Mouse (Mus musculus) liver, adult (tissue): ENCODE results near the gene Gabrr2.

Experiments used
- GATA4 ChIP-seq: IDR thresholded peaks from 2 replicates; pipeline ENCODE4 v1.6.1; 2014; ENCODE audit warnings: mild to moderate bottlenecking, low read length; ENCODE audit not compliant: insufficient replicate concordance

Gabrr2 gene

GRCm38 (mm10) chr4:33061158-33061557 is 1.6 kb upstream of the Gabrr2 start:
- TF ChIP-seq GATA4: no peak

GRCm38 (mm10) chr4:33064986-33065385 is 2.2 kb downstream of the Gabrr2 start:
- TF ChIP-seq GATA4: no peak

GRCm38 (mm10) chr4:33066223-33066960 is 3.6 kb downstream of the Gabrr2 start:
- no peak for TF ChIP-seq GATA4

DNA sequence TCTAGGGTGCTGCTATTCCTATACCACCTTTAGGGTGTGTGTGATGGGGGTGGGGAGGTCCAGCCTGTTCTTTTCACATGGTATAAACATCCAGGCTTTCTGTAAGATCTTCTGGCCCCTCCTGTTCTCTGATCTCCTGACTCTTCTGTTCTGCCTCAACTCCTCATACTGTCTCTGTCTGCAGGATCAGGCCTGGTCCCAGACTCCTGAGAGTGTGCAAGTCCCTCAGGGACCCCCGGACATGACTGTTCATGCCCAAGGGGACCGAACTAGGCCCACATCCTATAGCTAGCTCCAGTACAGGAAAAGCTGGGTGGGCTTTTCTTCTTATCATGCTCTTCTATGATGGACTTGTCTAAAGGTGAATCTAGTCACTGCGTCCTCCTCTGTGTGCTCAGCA is 4.5 kb downstream of the Gabrr2 start:
- no peak for TF ChIP-seq GATA4

DNA sequence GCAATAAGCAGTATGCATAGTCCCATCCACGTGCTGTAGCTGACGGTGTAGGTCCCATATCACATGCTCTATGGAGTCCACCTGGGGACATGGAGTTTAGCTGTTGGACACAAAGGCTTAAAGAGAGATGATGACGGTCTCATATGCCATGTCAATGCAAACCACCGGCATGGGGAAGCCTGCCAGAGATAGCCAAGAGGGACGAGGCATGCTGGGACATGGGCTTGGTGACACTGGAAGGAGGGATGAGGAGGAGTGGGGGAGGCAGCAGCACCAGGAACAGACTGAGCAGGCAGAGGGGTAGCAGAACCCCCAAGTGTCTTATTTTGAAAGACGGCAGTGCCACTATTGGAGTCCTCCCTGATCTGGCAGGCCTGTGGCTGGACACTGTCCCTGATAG is 5.0 kb downstream of the Gabrr2 start:
- no peak for TF ChIP-seq GATA4

GRCm38 (mm10) chr4:33068894-33069293 is 6.1 kb downstream of the Gabrr2 start:
- no peak for TF ChIP-seq GATA4

DNA sequence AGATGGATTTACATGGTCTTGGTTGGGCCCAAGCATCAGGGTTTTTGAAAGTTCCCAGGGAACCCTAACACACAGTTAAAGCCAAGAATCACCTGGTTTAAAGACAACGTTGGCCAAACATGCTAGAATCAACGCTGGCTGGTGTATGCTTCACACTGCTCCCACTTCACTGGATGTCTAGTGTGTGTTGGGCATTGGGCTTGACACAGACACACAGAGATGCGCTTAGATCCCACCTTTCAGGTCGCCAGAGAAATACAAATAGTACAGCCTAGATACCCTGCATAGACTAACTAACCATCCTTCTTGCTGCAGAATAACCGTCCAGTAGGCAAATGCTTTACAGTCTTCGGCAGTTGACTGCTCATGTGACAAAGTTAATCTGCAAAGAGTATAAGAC is 7.5 kb downstream of the Gabrr2 start:
- TF ChIP-seq GATA4: no peak

DNA sequence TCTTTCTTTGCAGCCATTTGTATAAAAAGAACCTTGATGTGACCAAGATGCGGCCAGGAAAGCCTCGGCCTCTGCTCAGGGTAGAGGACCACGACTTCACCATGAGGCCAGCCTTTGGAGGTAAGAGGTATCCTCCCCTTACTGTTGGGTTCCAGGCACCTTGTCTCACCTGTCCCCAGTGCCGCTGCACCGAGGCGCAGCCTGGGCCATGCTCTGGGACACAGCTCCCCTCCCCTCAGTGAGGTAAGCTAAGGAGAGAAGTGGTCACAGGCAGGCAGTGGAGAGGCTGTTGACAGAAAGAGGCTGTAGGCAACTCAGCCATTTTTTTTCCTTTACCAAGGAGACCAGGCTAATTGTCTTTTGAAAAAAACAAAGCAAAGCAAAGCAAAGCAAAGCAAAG is 8.5 kb downstream of the Gabrr2 start:
- no peak for TF ChIP-seq GATA4

DNA sequence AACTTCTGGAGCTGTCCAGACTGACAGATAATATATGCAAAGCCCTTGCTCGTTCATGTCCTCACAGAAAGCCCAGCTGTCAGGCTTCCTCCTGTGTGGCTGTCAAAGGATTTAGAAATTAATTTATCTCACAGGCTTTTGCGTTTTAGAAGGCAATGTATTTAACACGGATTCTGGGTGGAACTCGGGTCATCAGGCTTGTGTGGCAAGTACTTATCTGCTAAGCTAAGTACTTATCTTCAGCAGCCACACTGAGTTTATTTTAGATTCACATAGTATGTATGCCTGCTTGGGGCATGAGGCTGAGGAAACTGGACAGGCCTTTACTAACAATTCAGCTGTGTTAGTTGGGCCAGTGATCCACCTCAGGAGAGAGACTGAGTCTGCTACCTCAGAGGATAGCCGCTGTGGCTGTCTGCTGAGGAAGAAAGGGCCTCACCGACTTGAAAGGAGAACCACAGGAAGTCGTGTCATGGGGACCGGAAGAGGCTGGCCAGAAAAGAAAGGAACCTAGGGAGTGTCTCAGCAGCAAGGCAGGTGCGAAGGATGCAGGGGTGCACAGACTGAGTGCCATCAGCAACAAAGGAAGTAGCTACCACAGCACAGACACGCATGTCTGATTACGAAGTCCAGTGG is 9.8 kb downstream of the Gabrr2 start:
- no peak for TF ChIP-seq GATA4

GRCm38 (mm10) chr4:33074406-33074805 is 11.6 kb downstream of the Gabrr2 start:
- no peak for TF ChIP-seq GATA4

- TF ChIP-seq GATA4: no peak
Measured at GRCm38 (mm10) chr4:33074851-33075250, 12.1 kb downstream of the Gabrr2 start.

- no peak for TF ChIP-seq GATA4
Measured at GRCm38 (mm10) chr4:33075776-33076524, 13.2 kb downstream of the Gabrr2 start.

DNA sequence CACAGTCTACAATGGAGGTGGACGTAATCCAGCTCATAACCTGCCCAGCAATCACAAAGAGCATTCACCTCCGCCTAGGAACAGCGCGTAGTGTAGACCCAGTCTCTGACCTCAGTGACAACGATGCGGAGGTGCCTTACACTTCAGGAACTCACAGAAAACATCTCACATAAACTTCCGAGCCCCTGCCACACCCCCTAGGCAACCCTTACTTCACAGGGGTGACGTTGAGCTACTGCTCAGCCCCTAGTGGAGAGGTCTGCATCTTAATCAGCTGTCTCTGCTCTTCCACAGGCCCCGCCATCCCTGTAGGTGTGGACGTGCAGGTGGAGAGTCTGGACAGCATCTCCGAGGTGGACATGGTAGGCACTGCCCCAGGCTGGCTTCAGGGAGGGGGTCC is 14.4 kb downstream of the Gabrr2 start:
- no peak for TF ChIP-seq GATA4

DNA sequence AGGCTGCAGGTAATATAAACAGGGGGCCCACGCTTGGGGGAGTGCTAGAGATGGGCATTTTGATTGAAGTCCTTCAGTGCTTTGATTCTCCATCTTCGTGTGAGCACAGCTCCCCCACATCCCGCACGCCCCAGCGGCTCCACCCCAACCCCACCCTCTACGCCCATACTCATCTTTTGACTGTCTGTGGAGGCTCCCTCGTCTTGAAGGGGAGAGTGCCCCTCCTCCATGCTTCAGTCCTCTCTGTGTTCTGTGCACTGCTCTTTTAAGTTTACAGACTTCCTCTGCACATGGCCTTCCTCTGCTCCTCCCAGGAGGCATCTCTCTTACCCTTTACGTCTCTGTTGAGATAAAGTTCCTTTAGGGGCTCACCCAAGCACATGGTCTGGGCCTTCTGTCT is 14.9 kb downstream of the Gabrr2 start:
- TF ChIP-seq GATA4: no peak

GRCm38 (mm10) chr4:33078492-33078891 is 15.7 kb downstream of the Gabrr2 start:
- no peak for TF ChIP-seq GATA4

DNA sequence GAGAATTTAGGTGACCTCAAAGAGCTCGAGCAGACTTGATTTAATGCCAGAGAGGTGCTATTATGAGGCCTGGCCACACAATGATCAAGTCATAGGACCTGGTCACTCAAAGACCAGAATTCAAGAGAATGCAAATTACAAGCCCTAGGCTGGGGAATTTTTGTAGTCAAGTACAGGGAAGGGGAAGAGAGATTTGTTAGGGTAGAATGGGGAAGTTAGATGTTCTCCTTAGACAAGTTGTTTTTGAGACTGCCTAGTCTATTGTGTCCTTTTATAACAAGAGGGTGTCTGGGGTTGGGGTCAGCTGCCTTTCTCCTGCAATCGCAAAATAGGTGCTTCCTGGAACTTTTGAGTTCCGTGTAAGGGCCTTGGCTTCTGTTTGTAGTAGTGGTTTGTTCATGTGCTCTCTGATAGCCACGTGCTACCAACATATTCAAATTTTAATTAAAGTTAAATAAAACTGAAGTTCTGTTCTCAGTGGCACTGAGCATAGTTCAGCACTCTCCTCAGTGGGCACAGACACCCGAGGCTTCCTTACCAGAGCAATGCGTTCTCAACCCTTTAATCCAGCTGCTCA is 36.4 kb downstream of the Gabrr2 start:
- no peak for TF ChIP-seq GATA4
